26 mouse cellular contexts compared by ENCODE assay signal in genomic region chr10:19149196-19149869, GRCm38 (mm10).
"Had no signal": no experiment of that assay in that cellular context is flagged by ENCODE, and none has a peak within 500 bp of the region (broad histone marks: within the 10 kb centered on the region; RNA-seq: fewer than 3 reads in every experiment).

No protein-coding gene starts in this region.

- H3K9me3 ChIP-seq: heart, embryonic 12.5 days; hindbrain, embryonic 10.5 days; hindbrain, embryonic 12.5 days; intestine, embryonic 15.5 days; limb, embryonic 10.5 days; limb, embryonic 12.5 days; liver, embryonic 13.5 days had no signal

- H3K4me1 ChIP-seq: hindbrain, embryonic 10.5 days; hindbrain, embryonic 12.5 days; intestine, embryonic 15.5 days; limb, embryonic 10.5 days; limb, embryonic 12.5 days; liver, embryonic 13.5 days had no signal

- H3K9ac ChIP-seq: heart, embryonic 12.5 days; hindbrain, embryonic 12.5 days; hindbrain, embryonic 14.5 days; intestine, embryonic 15.5 days; limb, embryonic 12.5 days; liver, embryonic 13.5 days had no signal

- DNase-seq: gastrocnemius, postnatal 14 days; gastrocnemius, postnatal 36 days; heart, adult 11 months; heart, adult 2 months; heart, postnatal 10 days; heart, postnatal 4 days; kidney, adult 18-20 months; kidney, adult 8-10 months; kidney, postnatal 10 days; kidney, postnatal 36 days; layer of hippocampus, adult 9-11 months; layer of hippocampus, postnatal 36 days; liver; liver, embryonic 13.5 days had no signal

- H3K27me3 ChIP-seq: heart, embryonic 12.5 days; hindbrain, embryonic 12.5 days; intestine, embryonic 15.5 days; limb, embryonic 12.5 days; liver, embryonic 13.5 days had no signal

- H3K4me3 ChIP-seq: heart, adult 2 months; heart, embryonic 12.5 days; hindbrain, embryonic 10.5 days; hindbrain, embryonic 12.5 days; intestine, embryonic 15.5 days; left cerebral cortex, adult 2 months; limb, embryonic 10.5 days; limb, embryonic 12.5 days; liver, embryonic 13.5 days had no signal

- H3K27ac ChIP-seq: heart, adult 2 months; hindbrain, embryonic 10.5 days; hindbrain, embryonic 12.5 days; hindbrain, embryonic 14.5 days; intestine, embryonic 15.5 days; left cerebral cortex, adult 2 months; limb, embryonic 10.5 days; limb, embryonic 12.5 days; liver, embryonic 13.5 days had no signal

- ATAC-seq: hindbrain, embryonic 16.5 days; inflammation-experienced regulatory T-cells, adult 6 months; intestine, embryonic 15.5 days; intestine, postnatal 0 days had no signal

- H3K36me3 ChIP-seq: heart, embryonic 12.5 days; hindbrain, embryonic 10.5 days; hindbrain, embryonic 12.5 days; intestine, embryonic 15.5 days; limb, embryonic 10.5 days; limb, embryonic 12.5 days; liver, embryonic 13.5 days had no signal

- H3K4me2 ChIP-seq: heart, embryonic 12.5 days; hindbrain, embryonic 12.5 days; hindbrain, embryonic 14.5 days; intestine, embryonic 15.5 days; limb, embryonic 12.5 days; liver, embryonic 11.5 days; liver, embryonic 13.5 days had no signal
